Mouse (Mus musculus) spleen, adult 2 months (tissue): ENCODE measurements at regions not wholly inside any gene's neighbourhood (a gene's known extent, or its start where the extent isn't known, plus 50 kb on each side); places are given as distances from the start of the nearest gene placed in this dataset.

Experiments used
- CTCF ChIP-seq: fragments of 200-500 bp; IDR thresholded peaks from 2 replicates; pipeline ENCODE4 v1.5.1; 2011; ENCODE audit warnings: mild to moderate bottlenecking, inconsistent platforms; ENCODE audit not compliant: insufficient read depth, insufficient read length, insufficient replicate concordance; ENCODE audit errors: extremely low read depth
- POLR2A ChIP-seq: fragments of 200-500 bp; IDR thresholded peaks from 2 replicates; pipeline ENCODE4 v1.6.1; 2011; ENCODE audit warnings: low read depth, low read length, inconsistent platforms

DNA sequence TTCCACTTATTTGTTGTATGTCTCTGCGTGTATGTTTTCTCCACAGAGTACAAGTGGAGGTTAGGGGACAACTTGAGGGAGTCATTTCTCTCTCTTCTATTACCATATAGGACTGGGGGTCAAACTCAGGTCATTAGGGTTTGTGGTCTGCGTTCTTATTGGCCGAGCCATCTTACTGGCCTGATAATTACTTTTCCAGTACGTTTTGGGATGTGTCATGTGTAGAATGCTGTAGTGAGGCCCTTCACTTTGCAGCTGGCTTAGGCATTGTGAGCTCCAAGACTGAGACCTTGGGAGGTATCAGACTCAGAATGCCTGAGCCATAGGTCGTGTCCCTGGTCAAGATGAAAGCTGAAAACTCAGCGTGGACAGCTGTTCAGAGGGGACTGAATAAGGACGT, 161.7 kb upstream of the 4931429L15Rik start:
- TF ChIP-seq POLR2A (no peak), CTCF (no peak)
